Comparison of ENCODE assay signal across 8 mouse cellular contexts in the genomic region with DNA sequence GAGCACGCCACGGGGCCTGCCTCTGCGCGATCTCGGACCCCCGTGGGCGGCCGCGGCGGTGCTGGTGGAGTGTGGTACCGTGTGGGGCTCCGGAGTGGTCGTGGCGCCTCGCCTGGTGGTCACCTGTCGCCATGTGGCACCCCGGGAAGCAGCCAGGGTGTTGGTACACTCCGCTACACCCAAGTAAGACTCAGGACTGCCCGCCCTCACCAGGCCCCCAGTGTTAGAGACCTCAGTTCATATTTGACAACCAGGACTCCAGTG. TPM values are rescaled to one million over a fixed set of nuclear protein-coding genes. Genes with fewer than 3 reads are reported as not detected.
DNase-seq lines count a peak whose midpoint lies in the region; ATAC-seq and TF ChIP-seq lines count a peak whose summit lies in the region.

No protein-coding gene starts in this region.

- no peak for TF ChIP-seq RAD21 in CH12.LX (IDR thresholded peaks at IDR 0.05; ENCODE audit: low read depth, low read length)

- peaks cover 5 to 16% of the 10 kb centered on the region in 2 experiments; a peak in 3 of 4 replicates for H3K4me1 ChIP-seq in CH12.LX (ENCODE audit: control insufficient read depth in 1 of 2, insufficient read depth in 2 of 2)
- H3K4me1 ChIP-seq in forebrain, embryonic 16.5 days (replicated peaks; ENCODE audit: control insufficient read depth, insufficient read depth, low read length): peaks cover 17% of the 10 kb centered on the region
- peaks cover 32% of the 10 kb centered on the region for H3K4me1 ChIP-seq in liver, embryonic 13.5 days (replicated peaks)

- in situ Hi-C loops in CH12.LX (cut with MboI; ENCODE audit: low pct_ligation_motif_present, low pct_unique_long_range_greater_than_20kb, low sequenced_read_pairs): no loop called here

- peak; percentile 93 for DNase-seq in heart, adult 11 months
- DNase-seq in heart, postnatal 10 days: no peak
- no peak for DNase-seq in CH12.LX (ENCODE audit: extremely low read depth)
- no peak for DNase-seq in liver, embryonic 13.5 days
- DNase-seq in adrenal gland, adult (ENCODE audit: inconsistent age in 2 of 2, low spot score in 1 of 2): no peak
- no peak for DNase-seq in embryo, embryonic 9.5 days (ENCODE audit: extremely low spot score)
- no peak for DNase-seq in frontal cortex, postnatal 36 days (ENCODE audit: low spot score in 2 of 2)

- H3K9me3 ChIP-seq in CH12.LX (replicated peaks; ENCODE audit: low read length): no peaks in the 10 kb centered on the region
- H3K9me3 ChIP-seq in forebrain, embryonic 16.5 days (ENCODE audit: control insufficient read depth, low read length): no peaks in the 10 kb centered on the region
- no peaks in the 10 kb centered on the region for H3K9me3 ChIP-seq in liver, embryonic 13.5 days (replicated peaks)

- H3K27me3 ChIP-seq in CH12.LX (replicated peaks): no peaks in the 10 kb centered on the region
- H3K27me3 ChIP-seq in forebrain, embryonic 16.5 days (replicated peaks; ENCODE audit: control insufficient read depth, insufficient read depth, low read length): no peaks in the 10 kb centered on the region
- H3K27me3 ChIP-seq in liver, embryonic 13.5 days: no peaks in the 10 kb centered on the region

- peak overlapping the region; percentile 65 for H3K9ac ChIP-seq in CH12.LX (ENCODE audit: insufficient read depth, low read depth)
- H3K9ac ChIP-seq in forebrain, embryonic 16.5 days (replicated peaks; ENCODE audit: low read depth, low read length): peak overlapping the region; percentile 82
- H3K9ac ChIP-seq in liver, embryonic 13.5 days: peak overlapping the region; percentile 87

- intact Hi-C loops in heart, postnatal 10 days (cut with DNase I): loop anchor here (2.0 kb wide), 1 partner anchor 18 kb away; a partner anchor contains a TSS

- TF ChIP-seq EP300 in CH12.LX (IDR thresholded peaks at IDR 0.05; ENCODE audit: low read length): no peak

- no peak for TF ChIP-seq CTCF in CH12.LX (conservative IDR thresholded peaks at IDR 0.05 in 1 of 2, IDR thresholded peaks at IDR 0.05 in 1 of 2; ENCODE audit: low read depth in 2 of 2, low read length in 2 of 2)

- no peaks in the 10 kb centered on the region for H3K79me2 ChIP-seq in CH12.LX (replicated peaks; ENCODE audit: control insufficient read depth, extremely low read depth, insufficient read depth, poor library complexity, severe bottlenecking)

- peaks cover 9 to 61% of the 10 kb centered on the region in 2 experiments for H3K36me3 ChIP-seq in CH12.LX (replicated peaks in 1 of 2; ENCODE audit: control insufficient read depth in 1 of 2, insufficient read depth in 1 of 2, low read length in 1 of 2)
- peaks cover 14% of the 10 kb centered on the region for H3K36me3 ChIP-seq in forebrain, embryonic 16.5 days (ENCODE audit: control insufficient read depth, insufficient read depth)
- peaks cover 41% of the 10 kb centered on the region for H3K36me3 ChIP-seq in liver, embryonic 13.5 days

- H3K4me3 ChIP-seq in CH12.LX (replicated peaks in 1 of 3; ENCODE audit: low read depth in 2 of 3, low read length in 2 of 3, poor library complexity in 1 of 3): peak overlapping the region; percentile 74 to 96 (median 96)
- H3K4me3 ChIP-seq in forebrain, embryonic 16.5 days (replicated peaks; ENCODE audit: low read length): peak overlapping the region; percentile 88
- peak overlapping the region; percentile 96 for H3K4me3 ChIP-seq in liver, embryonic 13.5 days (replicated peaks)

- dilution Hi-C loops in CH12.LX (cut with MboI; ENCODE audit: extremely low pct_ligation_motif_present, extremely low pct_unique_long_range_greater_than_20kb, low sequenced_read_pairs): no loop called here

- peak overlapping the region; percentile 80 for H3K4me2 ChIP-seq in CH12.LX (ENCODE audit: insufficient read depth, low read depth, poor library complexity, severe bottlenecking)
- H3K4me2 ChIP-seq in forebrain, embryonic 16.5 days (ENCODE audit: low read length): peak overlapping the region; percentile 99
- H3K4me2 ChIP-seq in liver, embryonic 13.5 days: peak overlapping the region; percentile 99

- no peak for ATAC-seq in forebrain, embryonic 16.5 days
- no peak for ATAC-seq in liver, embryonic 13.5 days (ENCODE audit: low read depth)

- H3K27ac ChIP-seq in CH12.LX (ENCODE audit: insufficient read depth, low read depth): no peak overlapping the region
- no peak overlapping the region for H3K27ac ChIP-seq in forebrain, embryonic 16.5 days (ENCODE audit: low read length)
- peak overlapping the region; percentile 73; the same call in 1 of the 2 replicates for H3K27ac ChIP-seq in liver, embryonic 13.5 days

- WGBS in forebrain, embryonic 16.5 days: 20% methylated on average over 14 of the region's 19 CpGs
- WGBS in liver, embryonic 13.5 days (ENCODE audit: insufficient replicate concordance): 5% methylated on average over 19 of the region's 19 CpGs

- no peak for TF ChIP-seq POLR2A in CH12.LX (IDR thresholded peaks at IDR 0.05; ENCODE audit: low read depth, low read length)

TF ChIP-seq in CH12.LX, 34 proteins besides CTCF, POLR2A, EP300 and RAD21:
- TF ChIP-seq PAX5 (IDR thresholded peaks at IDR 0.05; ENCODE audit: low read length) (no peak), BHLHE40 (IDR thresholded peaks at IDR 0.05; ENCODE audit: low read depth, low read length) (no peak), ZKSCAN1 (IDR thresholded peaks at IDR 0.05; ENCODE audit: borderline replicate concordance, low read depth, low read length) (no peak), SMC3 (IDR thresholded peaks at IDR 0.05; ENCODE audit: low read depth, low read length) (no peak), ZNF384 (IDR thresholded peaks at IDR 0.05; ENCODE audit: low read depth, low read length) (no peak), USF1 (IDR thresholded peaks at IDR 0.05; ENCODE audit: low read depth, low read length) (no peak), ZC3H11A (IDR thresholded peaks at IDR 0.05; ENCODE audit: low read depth, low read length) (no peak), TBP (conservative IDR thresholded peaks at IDR 0.05; ENCODE audit: low read depth, low read length) (no peak)
TF ChIP-seq in CH12.LX: peak in this region for 0.

RNA-seq across cellular contexts. Expression of a gene that starts 1.2 kb away (rescaled TPM):
- 10 to 100 TPM; 25.9 to 26.6 TPM for total RNA-seq in heart, postnatal 10 days (2021)
- total RNA-seq in CH12.LX (2012; rRNA removed) (38.9 and 39.4 TPM in 2 replicates), CH12.LX (2014; rRNA removed) (20.5 and 23.2 TPM in 2 replicates)
- polyA plus RNA-seq in CH12.LX (2012; ENCODE audit: insufficient read length, low read depth): 42.2 and 45.1 TPM in 2 replicates
- 20.2 and 22.4 TPM in 2 replicates for polyA plus RNA-seq in forebrain, embryonic 16.5 days (2015; fragmentation: Nextera tagmentation; extraction: Ambion mirVana)
- polyA plus RNA-seq in liver, embryonic 13.5 days (2015; fragmentation: Nextera tagmentation; extraction: Ambion mirVana): 19.2 and 19.6 TPM in 2 replicates

RNA-seq across cellular contexts. Expression of a gene that starts 16.4 kb away (rescaled TPM):
- total RNA-seq in heart, postnatal 10 days (2021): 100 to 1,000 TPM; 144 to 158 TPM
- total RNA-seq in CH12.LX (2012; rRNA removed) (97.1 and 121 TPM in 2 replicates), CH12.LX (2014; rRNA removed) (184 and 187 TPM in 2 replicates)
- polyA plus RNA-seq in CH12.LX (2012; ENCODE audit: insufficient read length, low read depth): 128 and 166 TPM in 2 replicates
- 224 and 244 TPM in 2 replicates for polyA plus RNA-seq in forebrain, embryonic 16.5 days (2015; fragmentation: Nextera tagmentation; extraction: Ambion mirVana)
- 89.1 and 99.9 TPM in 2 replicates for polyA plus RNA-seq in liver, embryonic 13.5 days (2015; fragmentation: Nextera tagmentation; extraction: Ambion mirVana)

RNA-seq across cellular contexts. Expression of a gene that starts 18.6 kb away (rescaled TPM):
- total RNA-seq in heart, postnatal 10 days (2021): 10 to 100 TPM; 36.0 to 52.5 TPM
- 15.4 and 17.9 TPM in 2 replicates for total RNA-seq in CH12.LX (2012; rRNA removed)
- total RNA-seq in CH12.LX (2014; rRNA removed): 10.1 and 11.2 TPM in 2 replicates
- polyA plus RNA-seq in CH12.LX (2012; ENCODE audit: insufficient read length, low read depth): 12.4 and 16.7 TPM in 2 replicates
- polyA plus RNA-seq in forebrain, embryonic 16.5 days (2015; fragmentation: Nextera tagmentation; extraction: Ambion mirVana): 5.6 and 7.6 TPM in 2 replicates
- 3.0 and 3.1 TPM in 2 replicates for polyA plus RNA-seq in liver, embryonic 13.5 days (2015; fragmentation: Nextera tagmentation; extraction: Ambion mirVana)

RNA-seq across cellular contexts. Expression of a gene that starts 48.1 kb away (rescaled TPM):
- total RNA-seq in heart, postnatal 10 days (2021): 10 to 100 TPM; 45.1 to 52.5 TPM
- 178 and 257 TPM in 2 replicates for total RNA-seq in CH12.LX (2012; rRNA removed)
- total RNA-seq in CH12.LX (2014; rRNA removed): 337 and 352 TPM in 2 replicates
- polyA plus RNA-seq in CH12.LX (2012; ENCODE audit: insufficient read length, low read depth): 249 and 250 TPM in 2 replicates
- polyA plus RNA-seq in forebrain, embryonic 16.5 days (2015; fragmentation: Nextera tagmentation; extraction: Ambion mirVana): 244 and 261 TPM in 2 replicates
- polyA plus RNA-seq in liver, embryonic 13.5 days (2015; fragmentation: Nextera tagmentation; extraction: Ambion mirVana): 140 and 158 TPM in 2 replicates
